Mouse (Mus musculus) CH12.LX (cell line): Measurements from ENCODE around the gene Phf23. TPM values are rescaled to one million over a fixed set of nuclear protein-coding genes. Genes with fewer than 3 reads are reported as not detected.

Source experiments
- DNase-seq: peaks from one replicate; pipeline ENCODE4 v3.0.0-alpha.2; 2013; ENCODE audit errors: extremely low read depth
- H3K27ac ChIP-seq: 2 replicates; pipeline ENCODE4 v1.5.1; 2012; ENCODE audit warnings: low read depth, mild to moderate bottlenecking, control low read depth, moderate library complexity; ENCODE audit not compliant: insufficient read depth
- H3K27me3 ChIP-seq: replicated peaks from 2 replicates; pipeline ENCODE3; 2012; ENCODE audit warnings: inconsistent platforms
- H3K36me3 ChIP-seq, 2 experiments: replicated peaks in 1 of 2; 2 replicates each; pipeline versions ENCODE3 to v1.6.1; 2012; ENCODE audit warnings: inconsistent platforms in 1 of 2, low read length in 1 of 2, mild to moderate bottlenecking in 1 of 2, mixed read lengths in 1 of 2, moderate library complexity in 1 of 2; ENCODE audit not compliant: control insufficient read depth in 1 of 2, insufficient read depth in 1 of 2
- H3K4me1 ChIP-seq, 2 experiments: 2 replicates each; pipeline ENCODE4 v1.6.1; 2012; ENCODE audit warnings: inconsistent platforms in 1 of 2, moderate library complexity in 1 of 2; ENCODE audit not compliant: insufficient read depth in 2 of 2, control insufficient read depth in 1 of 2
- H3K4me2 ChIP-seq: 2 replicates; pipeline ENCODE4 v1.6.1; 2012; ENCODE audit warnings: low read depth, mild to moderate bottlenecking, control low read depth; ENCODE audit not compliant: poor library complexity, insufficient read depth, severe bottlenecking
- H3K4me3 ChIP-seq, 3 experiments: fragments of 150-350 bp in 1 of 3; sonication (generic) in 1 of 3; replicated peaks in 1 of 3; 2 replicates each; pipeline versions ENCODE3 to v1.5.1; 2011 to 2012; ENCODE audit warnings: low read depth in 2 of 3, low read length in 2 of 3, mild to moderate bottlenecking in 2 of 3, moderate library complexity in 2 of 3, control low read depth in 1 of 3, improper control_type of control experiment in 1 of 3, inconsistent platforms in 1 of 3, mixed read lengths in 1 of 3; ENCODE audit not compliant: poor library complexity in 1 of 3
- H3K79me2 ChIP-seq: replicated peaks from 2 replicates; pipeline ENCODE4 v1.6.1; 2012; ENCODE audit warnings: mild to moderate bottlenecking, moderate library complexity; ENCODE audit not compliant: control insufficient read depth, poor library complexity, insufficient read depth, severe bottlenecking; ENCODE audit errors: extremely low read depth
- H3K9ac ChIP-seq: 2 replicates; pipeline ENCODE4 v1.6.1; 2012; ENCODE audit warnings: low read depth, mild to moderate bottlenecking, control low read depth, moderate library complexity; ENCODE audit not compliant: insufficient read depth
- H3K9me3 ChIP-seq: replicated peaks from 2 replicates; pipeline ENCODE3; 2012; ENCODE audit warnings: low read length, inconsistent platforms, mixed read lengths
- BHLHE40 ChIP-seq: IDR thresholded peaks from 2 replicates; pipeline ENCODE4 v1.6.1; 2011; ENCODE audit warnings: mild to moderate bottlenecking, low read depth, low read length, improper control_type of control experiment
- CHD2 ChIP-seq: IDR thresholded peaks from 2 replicates; pipeline ENCODE4 v1.6.1; 2011; ENCODE audit warnings: low read length, improper control_type of control experiment
- CTCF ChIP-seq, 2 experiments: IDR thresholded peaks in 1 of 2; conservative IDR thresholded peaks in 1 of 2; 2 replicates each; pipeline ENCODE4 v1.5.1; 2011 to 2012; ENCODE audit warnings: low read depth in 2 of 2, low read length in 2 of 2, improper control_type of control experiment in 1 of 2, inconsistent platforms in 1 of 2, mild to moderate bottlenecking in 1 of 2, moderate library complexity in 1 of 2
- E2F4 ChIP-seq: IDR thresholded peaks from 2 replicates; pipeline ENCODE4 v1.6.1; 2011; ENCODE audit warnings: low read depth, low read length, improper control_type of control experiment; ENCODE audit not compliant: insufficient replicate concordance
- ELF1 ChIP-seq: IDR thresholded peaks from 2 replicates; pipeline ENCODE4 v1.6.1; 2014; ENCODE audit warnings: low read depth, mild to moderate bottlenecking, inconsistent platforms, low read length, improper control_type of control experiment
- HCFC1 ChIP-seq: IDR thresholded peaks from 2 replicates; pipeline ENCODE4 v1.6.1; 2012; ENCODE audit warnings: low read depth, mild to moderate bottlenecking, inconsistent platforms, low read length, improper control_type of control experiment
- MAZ ChIP-seq: IDR thresholded peaks from 2 replicates; pipeline ENCODE4 v1.6.1; 2012; ENCODE audit warnings: low read depth, mild to moderate bottlenecking, inconsistent platforms, low read length, improper control_type of control experiment, moderate library complexity
- MXI1 ChIP-seq: IDR thresholded peaks from 2 replicates; pipeline ENCODE4 v1.6.1; 2011; ENCODE audit warnings: mild to moderate bottlenecking, low read depth, low read length, improper control_type of control experiment
- MYC ChIP-seq: IDR thresholded peaks from 2 replicates; pipeline ENCODE4 v1.6.1; 2011; ENCODE audit warnings: low read depth, mild to moderate bottlenecking, improper control_type of control experiment, low read length
- POLR2A ChIP-seq: IDR thresholded peaks from 2 replicates; pipeline ENCODE4 v1.6.1; 2011; ENCODE audit warnings: low read depth, mild to moderate bottlenecking, improper control_type of control experiment, low read length
- RAD21 ChIP-seq: IDR thresholded peaks from 2 replicates; pipeline ENCODE4 v1.6.1; 2011; ENCODE audit warnings: low read depth, mild to moderate bottlenecking, low read length, improper control_type of control experiment, moderate library complexity
- SIN3A ChIP-seq: IDR thresholded peaks from 2 replicates; pipeline ENCODE4 v1.6.1; 2012; ENCODE audit warnings: low read length, improper control_type of control experiment, inconsistent platforms
- TBP ChIP-seq: conservative IDR thresholded peaks from 2 replicates; pipeline ENCODE4 v1.6.1; 2011; ENCODE audit warnings: low read depth, low read length, improper control_type of control experiment
- TCF12 ChIP-seq: IDR thresholded peaks from 2 replicates; pipeline ENCODE4 v1.6.1; 2014; ENCODE audit warnings: low read depth, mild to moderate bottlenecking, inconsistent platforms, low read length, improper control_type of control experiment
- USF2 ChIP-seq: conservative IDR thresholded peaks from 2 replicates; pipeline ENCODE4 v1.6.1; 2011; ENCODE audit warnings: low read depth, low read length, improper control_type of control experiment
- ZNF384 ChIP-seq: IDR thresholded peaks from 2 replicates; pipeline ENCODE4 v1.6.1; 2012; ENCODE audit warnings: low read depth, low read length, improper control_type of control experiment, inconsistent platforms
- dilution Hi-C: fragments of 300-500 bp; cut with MboI; formaldehyde crosslinking; loops from 2 replicates; pipeline ENCODE4 v1.14.3; 2020; ENCODE audit warnings: low sequenced_read_pairs; ENCODE audit not compliant: extremely low pct_unique_long_range_greater_than_20kb, extremely low pct_ligation_motif_present
- in situ Hi-C: fragments of 300-500 bp; cut with MboI; formaldehyde crosslinking; loops from 3 replicates; pipeline ENCODE4 v1.14.3; 2019; ENCODE audit warnings: low sequenced_read_pairs, low pct_ligation_motif_present, low pct_unique_long_range_greater_than_20kb, mixed read lengths
- polyA plus RNA-seq: library from polyadenylated mRNA; unstranded; fragments of >175 nt; gene quantifications from 2 replicates; pipeline ENCODE4 v1.2.1, GENCODE M21; 2012; ENCODE audit warnings: low read depth; ENCODE audit not compliant: insufficient read length
- total RNA-seq, 2 experiments: library from RNA; depleted of rRNA; stranded (reverse); fragments of 300-350 nt in 1 of 2; fragments of >200 nt in 1 of 2; gene quantifications; 2 replicates each; pipeline ENCODE4 v1.2.3; 2012 to 2014

Gene Phf23
- total and polyA plus RNA-seq, 3 experiments: 67.2 to 93.2 (median 69.0) TPM

GRCm38 (mm10) chr11:70028401-70029129 is 33.0 kb downstream of the Phf23 start:
- Histone ChIP-seq H3K9me3 (no peaks in the 10 kb centered on the region), H3K4me1 (peaks cover 19 to 37% of the 10 kb centered on the region in 2 experiments), H3K4me3 (peak overlapping the region in 2 of 3 experiments; percentile 21 to 56), H3K27ac (no peak overlapping the region), H3K79me2 (no peaks in the 10 kb centered on the region), H3K9ac (no peak overlapping the region), H3K4me2 (peak overlapping the region; percentile 27), H3K27me3 (peaks cover 6% of the 10 kb centered on the region), H3K36me3 (peaks cover 11 to 21% of the 10 kb centered on the region in 2 experiments)
- dilution Hi-C loops: no loop called here
- DNase-seq: no peak
- in situ Hi-C loops: no loop called here
- no peak for TF ChIP-seq CTCF (conservative IDR thresholded peaks at IDR 0.05 in 1 of 2, IDR thresholded peaks at IDR 0.05 in 1 of 2; ENCODE audit: low read depth in 2 of 2, low read length in 2 of 2)
- peak; percentile 17; the same call in 1 of the 2 replicates for TF ChIP-seq TCF12
- TF ChIP-seq HCFC1: no peak
- no peak for TF ChIP-seq USF2
- TF ChIP-seq RAD21: no peak
- TF ChIP-seq E2F4: no peak

GRCm38 (mm10) chr11:70029130-70029801 is 33.7 kb downstream of the Phf23 start:
- Histone ChIP-seq H3K4me3 (peak overlapping the region; percentile 40 to 69 (median 56)), H3K4me2 (peak overlapping the region; percentile 58), H3K27me3 (peaks cover 4% of the 10 kb centered on the region), H3K9me3 (no peaks in the 10 kb centered on the region), H3K9ac (no peak overlapping the region), H3K36me3 (peaks cover 11 to 23% of the 10 kb centered on the region in 2 experiments), H3K79me2 (no peaks in the 10 kb centered on the region), H3K4me1 (peaks cover 19 to 37% of the 10 kb centered on the region in 2 experiments), H3K27ac (peak overlapping the region; percentile 58; the same call in 1 of the 2 replicates)
- peak; percentile 100 for DNase-seq
- dilution Hi-C loops (no loop called here), in situ Hi-C loops (no loop called here)
- TF ChIP-seq POLR2A (0 out of 2 replicates have a peak, but pooled peaks have one; percentile 13), HCFC1 (peak; percentile 67), SIN3A (peak; percentile 59; the same call in 1 of the 2 replicates), ZNF384 (no peak), MYC (peak; percentile 60; the same call in 1 of the 2 replicates), MXI1 (peak; percentile 98), E2F4 (no peak), CTCF (conservative IDR thresholded peaks at IDR 0.05 in 1 of 2, IDR thresholded peaks at IDR 0.05 in 1 of 2; ENCODE audit: low read depth in 2 of 2, low read length in 2 of 2) (no peak), ELF1 (peak; percentile 80), BHLHE40 (peak; percentile 24; the same call in 1 of the 2 replicates), MAZ (peak; percentile 84; the same call in 1 of the 2 replicates), TBP (peak; percentile 56; the same call in 1 of the 2 replicates), CHD2 (peak; percentile 86)
